22 mouse cellular contexts compared by ENCODE assay signal in genomic region chr16:67949112-67949511, GRCm38 (mm10).
"Had no signal": no experiment of that assay in that cellular context is flagged by ENCODE, and none has a peak within 500 bp of the region (broad histone marks: within the 10 kb centered on the region; RNA-seq: fewer than 3 reads in every experiment).

No protein-coding gene starts in this region.

- H3K4me3 ChIP-seq: limb, embryonic 10.5 days; limb, embryonic 12.5 days; limb, embryonic 13.5 days; limb, embryonic 15.5 days; liver, embryonic 12.5 days; liver, embryonic 13.5 days; liver, embryonic 15.5 days; lung, embryonic 15.5 days; megakaryocyte, embryonic 14.5 days; midbrain, embryonic 10.5 days; midbrain, embryonic 12.5 days; midbrain, embryonic 13.5 days; midbrain, embryonic 15.5 days; myocyte had no signal

- H3K27ac ChIP-seq: limb, embryonic 10.5 days; limb, embryonic 12.5 days; limb, embryonic 13.5 days; limb, embryonic 15.5 days; liver, embryonic 12.5 days; liver, embryonic 13.5 days; liver, embryonic 14.5 days; liver, embryonic 15.5 days; lung, embryonic 15.5 days; macrophage; midbrain, embryonic 10.5 days; midbrain, embryonic 12.5 days; midbrain, embryonic 13.5 days; midbrain, embryonic 15.5 days had no signal

- H3K9me3 ChIP-seq: limb, embryonic 10.5 days; limb, embryonic 12.5 days; limb, embryonic 13.5 days; limb, embryonic 15.5 days; liver, embryonic 12.5 days; liver, embryonic 15.5 days; lung, embryonic 15.5 days; megakaryocyte, embryonic 14.5 days; midbrain, embryonic 10.5 days; midbrain, embryonic 12.5 days; midbrain, embryonic 13.5 days; midbrain, embryonic 15.5 days had no signal

- H3K36me3 ChIP-seq: limb, embryonic 10.5 days; limb, embryonic 12.5 days; limb, embryonic 13.5 days; limb, embryonic 15.5 days; liver, embryonic 12.5 days; liver, embryonic 13.5 days; liver, embryonic 15.5 days; lung, embryonic 15.5 days; midbrain, embryonic 10.5 days; midbrain, embryonic 12.5 days; midbrain, embryonic 13.5 days; midbrain, embryonic 15.5 days had no signal

- H3K9ac ChIP-seq: limb, embryonic 12.5 days; limb, embryonic 13.5 days; limb, embryonic 15.5 days; liver, embryonic 12.5 days; liver, embryonic 13.5 days; liver, embryonic 14.5 days; liver, embryonic 15.5 days; liver, postnatal 0 days; lung, embryonic 14.5 days; lung, embryonic 15.5 days; midbrain, embryonic 12.5 days; midbrain, embryonic 13.5 days; midbrain, embryonic 15.5 days had no signal

- H3K4me1 ChIP-seq: limb, embryonic 10.5 days; limb, embryonic 12.5 days; limb, embryonic 13.5 days; limb, embryonic 15.5 days; liver, embryonic 12.5 days; liver, embryonic 13.5 days; liver, embryonic 15.5 days; lung, embryonic 15.5 days; megakaryocyte, embryonic 14.5 days; midbrain, embryonic 10.5 days; midbrain, embryonic 12.5 days; midbrain, embryonic 13.5 days; midbrain, embryonic 15.5 days had no signal

- H3K4me2 ChIP-seq: limb, embryonic 12.5 days; limb, embryonic 13.5 days; limb, embryonic 15.5 days; liver, embryonic 11.5 days; liver, embryonic 12.5 days; liver, embryonic 13.5 days; liver, embryonic 15.5 days; lung, embryonic 14.5 days; lung, embryonic 15.5 days; midbrain, embryonic 11.5 days; midbrain, embryonic 12.5 days; midbrain, embryonic 13.5 days; midbrain, embryonic 15.5 days had no signal

- ATAC-seq: liver, embryonic 12.5 days; liver, postnatal 0 days; lung, postnatal 0 days; midbrain, embryonic 13.5 days; midbrain, embryonic 15.5 days; midbrain, embryonic 16.5 days had no signal

- H3K27me3 ChIP-seq: limb, embryonic 12.5 days; limb, embryonic 13.5 days; limb, embryonic 15.5 days; liver, embryonic 12.5 days; liver, embryonic 13.5 days; liver, embryonic 15.5 days; lung, embryonic 15.5 days; megakaryocyte, embryonic 14.5 days; midbrain, embryonic 12.5 days; midbrain, embryonic 13.5 days; midbrain, embryonic 15.5 days had no signal
